Mouse (Mus musculus) liver, embryonic 15.5 days (tissue): ENCODE data around the gene Arl16. TPM values are rescaled to one million over a fixed set of nuclear protein-coding genes. Genes with fewer than 3 reads are reported as not detected.

Source experiments
- ATAC-seq: fragments of 200-750 bp; cut with Nextera tagmentation; 2 replicates; pipeline ENCODE4 v1.8.0; 2017; ENCODE audit warnings: moderate number of reproducible peaks, mild to moderate bottlenecking, moderate library complexity; ENCODE audit not compliant: insufficient read depth
- H3K27ac ChIP-seq: fragments of 300-500 bp; sonication (generic); replicated peaks from 2 replicates; pipeline ENCODE4 v1.5.1; 2015; ENCODE audit warnings: mild to moderate bottlenecking, inconsistent platforms
- H3K27me3 ChIP-seq: fragments of 300-500 bp; sonication (generic); 2 replicates; pipeline ENCODE4 v1.6.1; 2015; ENCODE audit warnings: mild to moderate bottlenecking, inconsistent platforms
- H3K36me3 ChIP-seq: fragments of 300-500 bp; sonication (generic); replicated peaks from 2 replicates; pipeline ENCODE4 v1.6.1; 2015; ENCODE audit warnings: moderate library complexity, mild to moderate bottlenecking, inconsistent platforms
- H3K4me1 ChIP-seq: fragments of 300-500 bp; sonication (generic); replicated peaks from 2 replicates; pipeline ENCODE4 v1.6.1; 2015; ENCODE audit warnings: inconsistent platforms
- H3K4me2 ChIP-seq: fragments of 300-500 bp; sonication (generic); 2 replicates; pipeline ENCODE4 v1.6.1; 2015; ENCODE audit warnings: moderate library complexity, mild to moderate bottlenecking, inconsistent platforms
- H3K4me3 ChIP-seq: fragments of 300-500 bp; sonication (generic); replicated peaks from 2 replicates; pipeline ENCODE4 v1.5.1; 2015; ENCODE audit warnings: mild to moderate bottlenecking, inconsistent platforms
- H3K9ac ChIP-seq: fragments of 300-500 bp; sonication (generic); 2 replicates; pipeline ENCODE4 v1.6.1; 2015; ENCODE audit warnings: moderate library complexity, mild to moderate bottlenecking, inconsistent platforms
- H3K9me3 ChIP-seq: fragments of 300-500 bp; sonication (generic); replicated peaks from 2 replicates; pipeline ENCODE4 v1.6.1; 2016; ENCODE audit warnings: inconsistent platforms
- WGBS: fragments of 180-500 bp; shearing (Covaris S2); methylation state at CpG from one replicate; pipeline ENCODE4 v1.1.7; 2015; ENCODE audit warnings: mixed read lengths; ENCODE audit not compliant: insufficient replicate concordance; 5-methylcytosine and 5-hydroxymethylcytosine counted together
- polyA plus RNA-seq: library from polyadenylated mRNA; unstranded; fragments of >200 nt; fragmentation: Nextera tagmentation; extraction: Ambion mirVana; gene quantifications from 2 replicates; pipeline ENCODE4 v1.2.1, GENCODE M21; 2015

Gene Arl16
- polyA plus RNA-seq, 1 experiment from 2014 or later = 14.0 TPM

GRCm38 (mm10) chr11:120492024-120492877 lies 24.8 kb upstream of the Arl16 start:
- ATAC-seq = peak; percentile 58
- peaks cover 63% of the 10 kb centered on the region for H3K4me1 ChIP-seq
- WGBS = under 1% methylated on average over 48 of the region's 48 CpGs
- peaks cover 55% of the 10 kb centered on the region for H3K36me3 ChIP-seq
- peak overlapping the region; percentile 95 for H3K4me3 ChIP-seq
- H3K9me3 ChIP-seq = no peaks in the 10 kb centered on the region
- H3K4me2 ChIP-seq = peak overlapping the region; percentile 98
- H3K27me3 ChIP-seq = no peaks in the 10 kb centered on the region
- H3K9ac ChIP-seq = peak overlapping the region; percentile 94
- peak overlapping the region; percentile 94 for H3K27ac ChIP-seq

GRCm38 (mm10) chr11:120491317-120492023 lies 24.1 kb upstream of the Arl16 start, which contains the start of gene Slc25a10:
Gene Slc25a10 (plus strand): TSS chr11:120491840.
- Histone ChIP-seq H3K4me3 (peak within 1 kb of the TSS; percentile 95), H3K4me2 (peak within 1 kb of the TSS; percentile 98), H3K36me3 (peaks cover 55% of the 10 kb centered on the region), H3K4me1 (peaks cover 71% of the 10 kb centered on the region), H3K27me3 (no peaks in the 10 kb centered on the region), H3K9ac (peak within 1 kb of the TSS; percentile 94), H3K9me3 (no peaks in the 10 kb centered on the region), H3K27ac (peak within 1 kb of the TSS; percentile 94)
- peak; percentile 83 for ATAC-seq
- WGBS = under 1% methylated on average over 35 of the region's 35 CpGs

DNA sequence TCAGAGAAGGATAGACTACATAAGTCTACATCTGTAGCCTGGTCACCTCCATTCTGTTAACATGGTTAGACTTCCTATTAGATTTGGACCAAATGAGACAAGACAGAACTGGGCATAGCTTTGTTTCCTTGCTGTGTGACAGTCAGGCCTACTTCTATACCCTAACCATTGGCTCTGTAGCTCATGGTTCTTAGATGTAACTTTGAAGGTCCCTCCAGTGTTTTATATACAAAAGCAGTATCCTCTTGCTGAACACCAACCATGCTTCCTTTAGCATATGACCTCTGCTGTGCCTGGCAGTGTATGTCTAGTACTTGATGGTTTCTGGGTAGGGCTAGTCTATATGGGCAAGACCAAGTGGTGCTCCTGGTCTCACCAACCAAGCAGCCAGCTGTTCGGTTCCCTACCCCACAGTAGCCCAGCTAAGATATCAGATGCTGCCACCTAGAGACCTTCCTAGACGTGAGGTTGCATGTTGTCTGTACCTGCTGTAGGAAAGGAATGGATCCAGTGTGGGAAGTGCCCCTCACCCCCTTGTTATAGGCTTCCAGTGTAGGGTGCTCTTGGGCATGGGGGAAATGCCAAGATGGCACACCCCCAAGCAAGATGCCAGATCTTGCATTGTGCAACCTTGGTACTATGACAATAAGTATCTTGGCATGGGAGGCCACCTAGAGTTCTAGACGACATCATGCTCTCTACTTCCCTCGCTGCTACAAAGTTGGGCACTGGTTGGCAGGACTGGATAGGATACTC lies 23.1 kb upstream of the Arl16 start:
- no peaks in the 10 kb centered on the region for H3K9me3 ChIP-seq
- peaks cover 53% of the 10 kb centered on the region for H3K36me3 ChIP-seq
- no peak overlapping the region for H3K9ac ChIP-seq

DNA sequence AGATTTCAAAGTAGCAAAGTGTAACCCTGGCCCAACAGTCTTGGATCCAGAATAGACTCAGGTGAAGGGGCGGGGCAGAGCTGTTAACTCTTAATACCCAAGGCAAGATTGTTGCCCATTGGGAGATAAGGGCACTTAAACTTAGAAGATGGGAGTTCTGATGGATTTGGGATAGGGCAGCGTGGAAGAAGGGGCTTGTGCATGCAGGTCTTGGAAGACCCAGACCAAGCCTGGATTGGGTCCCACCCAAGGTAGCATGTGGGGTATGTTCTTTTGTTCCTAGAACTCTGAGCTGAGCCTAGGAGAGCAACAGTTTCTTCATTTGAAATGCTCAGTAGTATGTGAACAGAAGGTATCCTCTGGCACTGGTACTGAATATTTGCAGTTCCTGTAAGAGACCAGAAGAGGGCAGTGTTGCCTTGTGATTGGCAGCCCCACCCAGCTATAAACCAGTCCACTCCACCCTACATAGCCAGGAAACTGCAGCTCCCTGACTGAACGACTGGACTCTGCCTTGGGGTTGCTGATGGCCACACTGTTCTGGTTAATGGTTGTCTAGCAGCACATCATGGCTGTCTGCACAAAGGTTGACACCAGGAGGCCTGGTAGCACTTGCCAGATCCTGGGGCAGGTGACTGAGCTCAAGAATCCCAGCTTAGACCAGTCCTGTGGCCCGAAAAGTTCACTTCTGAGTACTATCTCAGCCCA lies 21.8 kb upstream of the Arl16 start:
- Histone ChIP-seq H3K27ac (peak overlapping the region; percentile 94), H3K4me3 (no peak overlapping the region), H3K4me1 (peaks cover 89% of the 10 kb centered on the region), H3K4me2 (0 out of 2 replicates have a peak overlapping the region, but pooled peaks have one; percentile 8), H3K27me3 (no peaks in the 10 kb centered on the region), H3K9me3 (no peaks in the 10 kb centered on the region), H3K9ac (no peak overlapping the region), H3K36me3 (peaks cover 42% of the 10 kb centered on the region)
- peak; percentile 38 for ATAC-seq
- 55% methylated on average over 4 of the region's 4 CpGs for WGBS

More for the DNA sequence above, 23.1 kb upstream of the Arl16 start:
- Histone ChIP-seq H3K4me3 (peak overlapping the region; percentile 95; the same call in 1 of the 2 replicates), H3K27ac (peak overlapping the region; percentile 94), H3K4me2 (peak overlapping the region; percentile 98), H3K27me3 (no peaks in the 10 kb centered on the region), H3K4me1 (peaks cover 80% of the 10 kb centered on the region)
- no peak for ATAC-seq
- WGBS = 37% methylated on average over 4 of the region's 4 CpGs

GRCm38 (mm10) chr11:120488516-120488915 lies 21.1 kb upstream of the Arl16 start:
- 72% methylated on average over 4 of the region's 4 CpGs for WGBS
- Histone ChIP-seq H3K4me3 (no peak overlapping the region), H3K36me3 (peaks cover 46% of the 10 kb centered on the region), H3K9ac (no peak overlapping the region), H3K9me3 (no peaks in the 10 kb centered on the region), H3K4me2 (no peak overlapping the region), H3K27me3 (no peaks in the 10 kb centered on the region), H3K4me1 (peaks cover 89% of the 10 kb centered on the region), H3K27ac (peak overlapping the region; percentile 35)
- no peak for ATAC-seq

DNA sequence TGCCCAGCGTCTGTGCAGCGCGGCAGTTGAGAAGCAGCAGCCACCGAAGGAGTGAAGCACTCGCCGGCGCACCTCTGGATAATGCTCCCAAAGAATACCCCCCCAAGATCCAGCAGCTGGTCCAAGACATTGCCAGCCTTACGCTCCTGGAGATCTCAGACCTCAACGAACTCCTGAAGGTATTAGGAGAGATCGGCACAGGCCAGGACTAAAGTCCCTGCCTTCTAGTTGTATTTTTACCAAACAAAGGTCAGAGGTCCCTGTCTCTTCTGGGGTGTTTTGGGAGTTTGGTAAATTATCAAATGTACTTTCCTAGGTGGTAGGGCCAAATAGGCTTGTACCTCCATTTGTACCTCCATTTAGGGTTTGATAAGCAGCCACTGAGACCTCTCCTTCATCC lies 17.8 kb upstream of the Arl16 start:
- Histone ChIP-seq H3K9ac (peak overlapping the region; percentile 75), H3K4me1 (peaks cover 61% of the 10 kb centered on the region), H3K27ac (peak overlapping the region; percentile 63), H3K27me3 (no peaks in the 10 kb centered on the region), H3K9me3 (no peaks in the 10 kb centered on the region), H3K36me3 (peaks cover 78% of the 10 kb centered on the region), H3K4me3 (peak overlapping the region; percentile 76), H3K4me2 (peak overlapping the region; percentile 93)
- ATAC-seq = no peak
- 7% methylated on average over 10 of the region's 10 CpGs for WGBS

GRCm38 (mm10) chr11:120484265-120484981 lies 17.0 kb upstream of the Arl16 start, which contains the start of gene Mrpl12:
Gene Mrpl12 (plus strand): TSS chr11:120484613.
- Histone ChIP-seq H3K9me3 (no peaks in the 10 kb centered on the region), H3K4me1 (peaks cover 52% of the 10 kb centered on the region), H3K27ac (peak within 1 kb of the TSS; percentile 63), H3K36me3 (peaks cover 83% of the 10 kb centered on the region), H3K27me3 (no peaks in the 10 kb centered on the region), H3K4me3 (peak within 1 kb of the TSS; percentile 76), H3K9ac (peak within 1 kb of the TSS; percentile 75), H3K4me2 (peak within 1 kb of the TSS; percentile 93)
- peak; percentile 87 for ATAC-seq
- WGBS = 1% methylated on average over 60 of the region's 60 CpGs

DNA sequence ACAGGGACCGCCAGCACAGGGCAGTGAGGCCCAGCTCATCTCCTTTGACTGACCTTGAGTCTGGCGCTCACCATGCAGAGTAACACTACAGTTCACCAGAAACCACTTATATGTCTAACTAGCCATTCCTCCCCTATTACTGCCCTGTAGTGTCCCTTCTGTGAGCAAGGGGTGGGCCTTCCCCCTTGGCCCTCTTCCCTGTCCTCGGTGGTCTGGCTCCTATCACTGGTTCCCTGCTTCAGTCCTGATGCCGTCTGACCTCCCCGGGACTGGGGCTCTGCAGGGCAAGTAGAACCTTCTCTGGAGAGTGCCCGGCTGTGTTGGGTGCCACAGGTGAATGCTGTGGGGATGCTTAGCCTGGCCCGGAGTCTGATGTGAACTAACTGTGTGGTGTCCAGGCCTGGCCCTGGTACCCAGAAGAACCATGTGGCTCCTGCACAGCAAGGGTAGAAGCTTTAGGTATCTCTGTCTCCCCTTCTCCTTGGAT lies 16.1 kb upstream of the Arl16 start:
- no peaks in the 10 kb centered on the region for H3K9me3 ChIP-seq
- H3K4me3 ChIP-seq = peak overlapping the region; percentile 76; the same call in 1 of the 2 replicates
- H3K4me2 ChIP-seq = peak overlapping the region; percentile 93
- no peaks in the 10 kb centered on the region for H3K27me3 ChIP-seq
- H3K27ac ChIP-seq = peak overlapping the region; percentile 63
- peaks cover 84% of the 10 kb centered on the region for H3K36me3 ChIP-seq
- peaks cover 43% of the 10 kb centered on the region for H3K4me1 ChIP-seq
- WGBS = 84% methylated on average over 7 of the region's 7 CpGs
- ATAC-seq = no peak
- H3K9ac ChIP-seq = peak overlapping the region; percentile 75; the same call in 1 of the 2 replicates

DNA sequence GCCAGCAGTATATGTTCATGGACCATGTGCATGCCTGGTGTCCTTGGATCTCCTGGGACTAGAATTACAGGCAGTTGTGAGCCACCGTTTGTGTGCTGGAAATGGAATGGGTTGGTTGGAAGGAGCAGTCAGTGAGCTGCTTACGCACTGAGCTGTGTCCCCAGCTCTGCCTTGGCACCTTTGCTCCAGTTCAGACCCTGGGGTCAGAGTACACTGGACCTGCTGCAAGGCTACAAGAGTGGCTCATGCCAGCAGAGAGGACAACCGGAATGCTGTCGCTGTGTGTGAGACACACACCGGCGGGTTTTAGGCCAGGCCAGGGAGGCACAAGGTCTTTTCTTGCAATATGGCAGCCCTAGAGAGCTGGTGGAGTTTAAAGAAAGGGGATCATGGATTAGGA lies 4.6 kb upstream of the Arl16 start:
- no peaks in the 10 kb centered on the region for H3K27me3 ChIP-seq
- H3K9ac ChIP-seq = no peak overlapping the region
- no peak overlapping the region for H3K27ac ChIP-seq
- ATAC-seq = no peak
- H3K4me2 ChIP-seq = no peak overlapping the region
- peaks cover 83% of the 10 kb centered on the region for H3K36me3 ChIP-seq
- no peak overlapping the region for H3K4me3 ChIP-seq
- H3K9me3 ChIP-seq = no peaks in the 10 kb centered on the region
- peaks cover 17% of the 10 kb centered on the region for H3K4me1 ChIP-seq
- 91% methylated on average over 6 of the region's 6 CpGs for WGBS
